Mouse (Mus musculus) spleen, adult 2 months (tissue): ENCODE data around the gene Fam110c.

Experiments used
- CTCF ChIP-seq: fragments of 200-500 bp; IDR thresholded peaks from 2 replicates; pipeline ENCODE4 v1.5.1; 2011; ENCODE audit warnings: mild to moderate bottlenecking, inconsistent platforms; ENCODE audit not compliant: insufficient read depth, insufficient read length, insufficient replicate concordance; ENCODE audit errors: extremely low read depth
- POLR2A ChIP-seq: fragments of 200-500 bp; IDR thresholded peaks from 2 replicates; pipeline ENCODE4 v1.6.1; 2011; ENCODE audit warnings: low read depth, low read length, inconsistent platforms

- no peak for TF ChIP-seq CTCF
- no peak for TF ChIP-seq POLR2A
Measured at GRCm38 (mm10) chr12:31078030-31078429, 4.4 kb downstream of the Fam110c start.
